24 mouse cellular contexts compared by ENCODE assay signal in genomic region chr17:44071680-44072079, GRCm38 (mm10).
"Had no signal": no experiment of that assay in that cellular context is flagged by ENCODE, and none has a peak within 500 bp of the region (broad histone marks: within the 10 kb centered on the region; RNA-seq: fewer than 3 reads in every experiment).

No protein-coding gene starts in this region.

- ATAC-seq: forebrain, postnatal 0 days; hindbrain, embryonic 16.5 days; inflammation-experienced regulatory T-cells, adult 6 months had no signal

- H3K9me3 ChIP-seq: heart, embryonic 12.5 days; hindbrain, embryonic 13.5 days; kidney, embryonic 15.5 days; limb, embryonic 13.5 days; limb, embryonic 15.5 days; liver, embryonic 13.5 days; liver, embryonic 15.5 days had no signal

- H3K27me3 ChIP-seq: heart, embryonic 12.5 days; hindbrain, embryonic 13.5 days; kidney, embryonic 15.5 days; limb, embryonic 13.5 days; liver, embryonic 13.5 days; liver, embryonic 15.5 days had no signal

- H3K4me3 ChIP-seq: heart, adult 2 months; heart, embryonic 12.5 days; hindbrain, embryonic 13.5 days; kidney, embryonic 15.5 days; limb, embryonic 13.5 days; limb, embryonic 15.5 days; liver, embryonic 13.5 days; liver, embryonic 15.5 days had no signal

- H3K27ac ChIP-seq: heart, adult 2 months; hindbrain, embryonic 13.5 days; kidney, embryonic 15.5 days; kidney, postnatal 0 days; limb, embryonic 13.5 days; limb, embryonic 15.5 days; liver, embryonic 13.5 days; liver, embryonic 15.5 days had no signal

- H3K36me3 ChIP-seq: heart, embryonic 12.5 days; hindbrain, embryonic 13.5 days; kidney, embryonic 15.5 days; limb, embryonic 13.5 days; limb, embryonic 15.5 days; liver, embryonic 13.5 days; liver, embryonic 15.5 days had no signal

- H3K9ac ChIP-seq: forebrain, postnatal 0 days; heart, embryonic 12.5 days; hindbrain, embryonic 13.5 days; kidney, embryonic 15.5 days; limb, embryonic 13.5 days; limb, embryonic 15.5 days; liver, embryonic 13.5 days; liver, embryonic 15.5 days had no signal

- H3K4me2 ChIP-seq: heart, embryonic 12.5 days; hindbrain, embryonic 13.5 days; kidney, embryonic 15.5 days; limb, embryonic 13.5 days; limb, embryonic 15.5 days; liver, embryonic 13.5 days; liver, embryonic 15.5 days had no signal

- DNase-seq: forebrain, postnatal 0 days; gastrocnemius, postnatal 14 days; gastrocnemius, postnatal 36 days; heart, adult 2 months; heart, postnatal 10 days; heart, postnatal 36 days; kidney, adult 11 months; kidney, adult 8-10 months; kidney, postnatal 14 days; kidney, postnatal 4 days; layer of hippocampus, adult 9-11 months; layer of hippocampus, postnatal 36 days; left cerebral cortex, postnatal 4 days; liver, embryonic 13.5 days; lung, adult 18-20 months had no signal

- H3K4me1 ChIP-seq: heart, embryonic 12.5 days; hindbrain, embryonic 13.5 days; kidney, embryonic 15.5 days; limb, embryonic 13.5 days; limb, embryonic 15.5 days; liver, embryonic 13.5 days had no signal
